Mouse (Mus musculus) gonadal fat pad, adult 2 months (tissue): ENCODE measurements at regions not wholly inside any gene's neighbourhood (a gene's known extent, or its start where the extent isn't known, plus 50 kb on each side); places are given as distances from the start of the nearest gene placed in this dataset.

Source experiments
- DNase-seq: peaks from one replicate; pipeline ENCODE4 v3.0.0-alpha.2; 2012; ENCODE audit warnings: low read depth

GRCm38 (mm10) chr10:27995035-27995399 is 79.6 kb upstream of the Ptprk start:
- DNase-seq = no peak

GRCm38 (mm10) chr10:28010756-28011155 is 63.9 kb upstream of the Ptprk start:
- DNase-seq = peak; percentile 62

- no peak for DNase-seq
Measured at GRCm38 (mm10) chr10:28012135-28012534, 62.5 kb upstream of the Ptprk start.

- DNase-seq = no peak
Measured at GRCm38 (mm10) chr10:28013401-28013800, 61.2 kb upstream of the Ptprk start.

- no peak for DNase-seq
Measured at GRCm38 (mm10) chr10:28014306-28014825, 60.3 kb upstream of the Ptprk start.
